Mouse (Mus musculus): ENCODE measurements around the gene Cyp4f14. TPM values are rescaled to one million over a fixed set of nuclear protein-coding genes. Genes with fewer than 3 reads are reported as not detected.
A peak's percentile ranks its signal among the peaks of the same experiment; 100 is the strongest.

Cyp4f14 gene
- 541 and 1,297 TPM in 2 replicates for polyA plus RNA-seq (2012; rRNA removed)

- 19% methylated on average over 2 of the region's 2 CpGs for WGBS
- DNase-seq (ENCODE audit: low read depth, low spot score): no peak
Measured at GRCm38 (mm10) chr17:32917131-32917530, at the start of gene Cyp4f14. Gene Cyp4f14, minus strand, starts transcription at chr17:32917342.

DNA sequence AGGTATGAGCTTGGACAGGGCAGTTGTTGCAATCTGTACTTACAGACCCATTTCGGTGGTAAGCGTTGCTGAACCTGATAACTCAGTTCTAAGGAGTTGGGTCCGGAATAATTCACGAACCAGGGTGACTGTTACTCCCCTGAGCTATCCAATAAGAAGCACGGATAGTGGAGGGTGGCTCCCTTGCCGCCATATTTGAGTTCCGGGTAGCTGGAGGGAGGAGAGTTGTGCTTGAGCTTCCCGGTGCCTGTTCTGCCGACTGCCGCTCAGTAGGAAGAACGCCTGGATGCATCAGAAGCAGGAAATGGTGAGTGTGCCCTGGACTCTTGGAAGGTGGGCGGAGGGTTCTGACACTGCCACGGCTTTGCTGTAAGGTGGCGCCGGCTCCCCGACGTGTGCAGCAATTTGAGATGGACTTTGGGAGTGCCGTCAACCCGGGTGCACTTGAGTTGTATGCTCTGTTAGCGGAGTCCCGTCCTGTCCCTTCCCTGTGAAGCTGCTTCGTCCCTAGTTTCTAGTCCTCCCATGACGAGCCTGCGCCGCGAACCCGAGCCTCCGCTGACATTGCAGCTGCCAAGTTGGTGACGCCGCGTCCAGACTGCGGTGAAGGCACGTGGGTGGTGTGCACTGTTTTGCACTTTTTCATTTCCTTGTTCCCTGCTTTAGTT, 48.6 kb upstream of the Cyp4f14 start, which contains the start of gene Zfp472:
TSS of gene Zfp472 (plus strand) at position 192 of the 668 bp plus-strand sequence.
- DNase-seq (ENCODE audit: low read depth, low spot score): peak; percentile 91
- under 1% methylated on average over 33 of the region's 33 CpGs for WGBS

GRCm38 (mm10) chr17:32965253-32965622, 48.1 kb upstream of the Cyp4f14 start:
- under 1% methylated on average over 14 of the region's 14 CpGs for WGBS
- no peak for DNase-seq (ENCODE audit: low read depth, low spot score)

DNA sequence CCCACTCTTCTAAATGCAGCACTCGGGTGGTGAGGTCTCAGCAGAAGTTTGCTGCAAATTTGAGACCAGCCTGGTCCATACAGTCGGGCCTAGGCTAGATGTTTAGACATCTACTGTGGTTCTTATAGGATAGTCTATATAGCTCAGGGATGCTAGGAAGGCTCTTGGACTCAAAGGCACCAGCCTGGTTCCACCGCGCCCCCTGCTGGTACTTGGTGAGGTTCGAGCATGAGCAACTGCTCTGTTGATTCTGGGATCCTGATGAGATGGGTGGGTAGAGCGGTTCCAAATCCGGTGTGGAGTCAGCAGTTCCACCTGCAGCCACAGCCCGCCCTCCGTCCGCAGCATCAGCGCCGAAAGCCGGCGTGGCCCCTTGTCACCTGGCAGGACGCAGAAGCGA, 34.3 kb upstream of the Cyp4f14 start:
- WGBS: 19% methylated on average over 16 of the region's 16 CpGs
- DNase-seq (ENCODE audit: low read depth, low spot score): peak; percentile 80

DNA sequence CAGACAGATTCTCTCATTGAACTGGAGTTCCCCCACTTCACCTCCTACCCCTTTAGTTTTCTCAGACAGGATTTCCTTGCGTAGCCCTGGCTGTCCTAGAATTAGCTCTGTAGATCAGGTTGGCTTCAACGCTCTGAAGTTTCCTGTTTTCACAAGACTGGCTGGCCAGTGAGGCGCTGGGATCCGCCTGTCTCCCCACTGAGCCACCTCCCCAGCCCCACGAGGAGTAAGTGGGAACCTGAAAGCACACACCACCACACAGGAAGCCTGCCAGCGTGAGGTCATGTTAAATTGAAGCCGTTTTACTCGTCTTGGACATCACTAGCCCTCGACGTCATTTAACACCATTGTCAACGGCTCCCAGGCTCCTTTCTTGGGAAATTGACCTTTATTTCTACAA, 33.9 kb upstream of the Cyp4f14 start:
- DNase-seq (ENCODE audit: low read depth, low spot score): no peak
- 73% methylated on average over 11 of the region's 11 CpGs for WGBS

- WGBS: 80% methylated on average over 3 of the region's 3 CpGs
- DNase-seq (ENCODE audit: low read depth, low spot score): no peak
Measured at GRCm38 (mm10) chr17:32950136-32950535, 33.0 kb upstream of the Cyp4f14 start.

DNA sequence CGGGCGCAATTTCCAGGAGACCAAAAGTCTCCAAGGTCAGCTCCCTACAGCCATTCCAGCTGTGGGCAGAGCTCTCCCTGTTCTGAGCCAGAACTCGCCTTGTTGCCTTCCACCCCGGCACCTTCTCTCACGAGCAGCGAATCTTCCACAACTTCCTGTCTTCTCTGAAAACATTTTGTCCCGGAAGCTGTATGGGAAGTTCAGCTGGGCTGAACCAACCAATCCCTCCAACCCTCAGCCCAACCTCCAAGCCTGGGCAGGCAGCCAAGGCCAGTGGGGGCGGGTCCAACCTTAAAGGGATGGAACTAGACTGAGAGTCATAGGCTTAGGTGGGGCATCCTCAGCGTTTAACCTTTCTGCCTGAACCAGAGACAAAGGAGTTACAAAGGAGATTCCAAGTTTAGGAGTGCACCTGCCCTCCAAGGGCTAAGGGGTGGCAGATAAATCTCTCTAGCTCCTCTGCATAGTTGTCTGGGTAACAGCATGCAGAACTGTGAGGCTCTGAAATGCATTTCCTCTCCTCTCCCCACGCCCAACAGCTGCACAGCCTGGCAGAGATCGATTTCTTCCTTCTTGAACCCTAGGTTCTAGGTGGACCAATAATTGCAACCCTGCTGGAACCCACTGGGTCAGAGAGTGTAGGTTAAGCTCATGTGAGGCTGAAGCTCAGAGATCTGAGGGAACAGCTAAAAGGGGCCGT, 30.2 kb upstream of the Cyp4f14 start, which contains the start of gene Cyp4f13:
TSS of gene Cyp4f13 (minus strand) at position 188 of the 700 bp plus-strand sequence.
- 2% methylated on average over 12 of the region's 12 CpGs for WGBS

DNA sequence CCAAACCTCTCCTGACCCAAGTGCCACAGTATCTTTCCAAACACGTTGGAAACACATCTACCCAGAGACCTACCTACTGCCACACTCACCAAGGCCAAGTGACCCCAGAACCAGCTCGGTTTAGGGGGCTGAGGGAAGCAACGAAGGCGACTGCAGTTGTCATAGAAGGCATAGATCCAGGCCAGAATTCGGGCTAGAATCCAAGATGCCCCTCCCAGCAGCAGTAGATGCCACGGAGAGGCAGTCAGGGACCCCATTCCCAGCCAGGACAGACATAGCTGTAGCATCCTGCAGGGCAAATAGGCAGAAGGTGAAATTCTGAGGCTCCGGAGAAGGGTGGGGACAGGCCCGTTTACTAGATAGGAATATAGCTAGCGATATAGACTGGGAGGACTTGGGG, 29.6 kb upstream of the Cyp4f14 start:
- WGBS: 15% methylated on average over 9 of the region's 9 CpGs
- no peak for DNase-seq (ENCODE audit: low read depth, low spot score)

More for the DNA sequence above, 30.2 kb upstream of the Cyp4f14 start, which contains the start of gene Cyp4f13:
- DNase-seq (ENCODE audit: low read depth, low spot score): peak; percentile 99

DNA sequence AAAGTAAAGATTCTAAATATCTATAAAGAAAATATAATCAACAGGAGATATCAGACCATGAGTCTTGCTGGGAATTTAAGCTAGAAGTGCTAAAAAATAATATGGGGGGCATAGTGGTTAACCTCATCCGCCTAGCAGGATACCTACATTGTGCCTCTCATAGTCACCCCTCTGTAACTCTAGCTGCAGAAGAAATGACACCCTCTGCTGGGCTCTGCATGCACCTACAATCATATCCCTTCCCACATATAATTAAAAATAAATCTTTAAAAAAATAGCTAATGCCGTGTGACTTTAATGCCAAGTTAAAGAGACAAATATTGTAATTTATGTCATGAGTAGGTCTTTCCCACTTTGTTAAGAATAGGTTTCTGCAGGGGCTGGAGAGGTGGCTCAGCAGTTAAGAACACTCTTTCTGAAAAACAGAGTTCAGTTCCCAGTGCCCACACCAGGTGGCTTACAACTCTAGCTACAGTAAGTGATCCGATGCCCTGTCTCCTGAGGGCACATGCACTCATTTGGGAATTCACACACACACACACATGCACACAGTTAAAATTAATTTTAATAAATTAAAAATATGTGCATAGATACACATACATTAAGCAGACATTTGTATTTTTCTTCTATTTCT, 27.4 kb upstream of the Cyp4f14 start:
- DNase-seq (ENCODE audit: low read depth, low spot score): no peak

DNA sequence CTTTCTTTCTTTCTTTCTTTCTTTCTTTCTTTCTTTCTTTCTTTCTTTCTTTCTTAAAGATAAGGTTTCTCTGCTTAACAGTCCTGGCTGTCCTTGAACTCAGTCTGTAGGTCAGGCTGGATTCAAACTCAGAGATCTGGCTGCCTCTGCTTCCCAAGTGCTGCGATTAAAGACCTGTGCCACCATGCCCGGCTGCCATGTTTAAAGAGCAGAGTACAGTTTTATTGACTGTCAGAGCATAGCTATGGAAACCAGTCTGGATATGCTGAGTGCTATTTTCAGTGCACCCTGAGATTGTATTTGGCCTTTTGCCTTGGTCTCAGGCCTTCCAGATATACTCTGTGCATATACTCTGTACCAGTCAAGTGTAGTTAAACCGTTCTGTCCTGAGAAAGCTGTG, 26.5 kb upstream of the Cyp4f14 start:
- 90% methylated on average over 3 of the region's 3 CpGs for WGBS
- no peak for DNase-seq (ENCODE audit: low read depth, low spot score)

More for the DNA sequence above, 27.4 kb upstream of the Cyp4f14 start:
- 51% methylated on average over 3 of the region's 3 CpGs for WGBS

- WGBS: 73% methylated on average over 4 of the region's 4 CpGs
Measured at GRCm38 (mm10) chr17:32939831-32940230, 22.7 kb upstream of the Cyp4f14 start.

GRCm38 (mm10) chr17:32927803-32928202, 10.7 kb upstream of the Cyp4f14 start:
- WGBS: 33% methylated on average over 5 of the region's 5 CpGs
- DNase-seq (ENCODE audit: low read depth, low spot score): peak; percentile 76

More at GRCm38 (mm10) chr17:32939831-32940230, 22.7 kb upstream of the Cyp4f14 start:
- no peak for DNase-seq (ENCODE audit: low read depth, low spot score)

DNA sequence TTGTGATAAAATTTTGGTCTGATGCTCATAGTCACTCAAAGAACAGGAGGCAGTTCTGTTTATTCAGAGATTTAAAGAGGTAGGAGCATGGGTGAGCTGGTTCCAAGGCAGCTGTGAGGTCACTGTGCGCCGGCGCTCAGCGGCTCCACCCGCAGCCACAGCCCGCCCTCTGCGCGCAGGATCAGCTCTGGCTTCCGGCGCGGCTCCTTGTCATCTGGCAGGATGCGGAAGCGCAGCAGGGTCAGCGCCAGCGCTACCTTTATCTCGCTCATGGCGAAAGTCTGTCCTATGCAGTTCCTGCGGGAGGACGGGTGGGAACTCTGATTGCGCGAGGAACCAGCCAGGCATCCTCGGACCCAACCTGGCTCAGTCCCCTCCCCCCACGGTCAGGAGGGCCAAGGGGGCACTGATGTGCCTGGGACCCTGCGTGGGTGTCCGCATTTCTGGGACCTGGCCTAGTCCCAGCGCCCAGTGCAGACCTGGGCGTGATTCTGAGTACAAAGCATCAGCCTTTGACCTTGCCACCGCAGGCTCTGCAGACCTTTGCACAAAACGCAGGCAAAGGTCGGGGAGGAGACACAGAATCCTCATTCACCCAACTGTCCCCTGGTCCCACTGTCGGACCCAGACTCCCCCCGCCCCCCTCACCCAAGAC, 7.6 kb upstream of the Cyp4f14 start:
- 9% methylated on average over 32 of the region's 32 CpGs for WGBS
- no peak for DNase-seq (ENCODE audit: low read depth, low spot score)

GRCm38 (mm10) chr17:32923681-32924080, 6.5 kb upstream of the Cyp4f14 start:
- DNase-seq (ENCODE audit: low read depth, low spot score): no peak
- WGBS: 81% methylated on average over 1 of the region's 1 CpGs

DNA sequence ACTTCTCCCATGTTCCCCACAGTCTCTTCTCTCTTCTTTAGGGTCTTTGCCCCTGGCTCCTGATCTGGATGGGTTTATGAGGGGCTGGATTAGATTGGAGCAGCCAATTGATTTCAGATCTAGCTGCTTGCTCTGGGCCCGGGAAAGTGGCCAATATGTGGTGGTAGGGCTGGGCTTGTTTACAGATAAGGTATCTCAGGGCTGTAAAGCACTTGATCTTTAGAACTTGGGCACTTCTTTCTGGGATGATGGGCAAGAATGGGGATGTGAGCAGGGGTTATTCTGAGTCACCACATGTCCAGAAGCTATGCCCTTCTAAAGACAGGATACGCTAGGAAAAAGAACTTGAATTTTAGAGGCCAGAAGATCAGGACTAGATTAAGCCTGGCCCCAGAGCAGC, 2.0 kb upstream of the Cyp4f14 start:
- 11% methylated on average over 2 of the region's 2 CpGs for WGBS
- DNase-seq (ENCODE audit: low read depth, low spot score): peak; percentile 75

- DNase-seq (ENCODE audit: low read depth, low spot score): no peak
- WGBS: 34% methylated on average over 1 of the region's 1 CpGs
Measured at GRCm38 (mm10) chr17:32916075-32916474, 1.1 kb downstream of the Cyp4f14 start.

DNA sequence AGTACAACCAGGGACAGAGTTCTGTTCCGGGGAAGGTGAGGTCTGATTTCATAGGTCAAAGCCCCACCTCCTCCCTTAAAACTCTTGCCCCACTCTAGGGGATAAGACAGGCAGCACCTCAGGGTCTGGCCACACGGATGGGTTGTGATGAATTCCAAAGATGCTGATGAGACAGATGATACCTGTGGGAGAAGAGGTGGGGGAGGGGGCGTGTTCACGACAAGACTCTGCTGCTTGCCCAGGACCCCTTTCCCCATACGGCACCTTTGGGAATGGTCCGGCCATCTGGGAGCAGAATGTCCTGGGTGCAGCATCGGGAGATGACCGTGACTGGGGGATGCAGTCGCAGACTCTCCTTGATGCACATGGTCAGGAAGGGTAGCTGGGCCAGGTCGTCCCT, 11.0 kb downstream of the Cyp4f14 start:
- no peak for DNase-seq (ENCODE audit: low read depth, low spot score)
- 83% methylated on average over 10 of the region's 10 CpGs for WGBS

DNA sequence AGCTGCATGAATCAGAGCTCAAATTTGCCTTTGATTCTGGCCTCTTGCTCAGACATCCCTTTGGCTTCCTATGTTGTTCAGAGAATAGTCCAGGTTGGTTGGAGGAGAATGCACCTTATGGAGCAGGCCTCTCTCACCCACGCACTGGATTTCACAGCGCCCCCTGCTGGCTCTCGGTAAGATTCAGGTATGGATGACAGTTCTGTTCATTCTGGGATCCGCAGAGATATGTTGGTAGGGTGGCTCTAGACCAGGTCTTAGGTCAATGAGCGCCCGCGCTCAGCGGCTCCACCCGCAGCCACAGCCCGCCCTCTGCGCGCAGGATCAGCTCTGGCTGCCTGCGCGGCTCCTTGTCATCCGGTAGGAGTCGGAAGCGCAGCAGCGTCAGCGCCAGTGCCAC, 11.9 kb downstream of the Cyp4f14 start:
- WGBS: 13% methylated on average over 19 of the region's 19 CpGs
- DNase-seq (ENCODE audit: low read depth, low spot score): no peak

DNA sequence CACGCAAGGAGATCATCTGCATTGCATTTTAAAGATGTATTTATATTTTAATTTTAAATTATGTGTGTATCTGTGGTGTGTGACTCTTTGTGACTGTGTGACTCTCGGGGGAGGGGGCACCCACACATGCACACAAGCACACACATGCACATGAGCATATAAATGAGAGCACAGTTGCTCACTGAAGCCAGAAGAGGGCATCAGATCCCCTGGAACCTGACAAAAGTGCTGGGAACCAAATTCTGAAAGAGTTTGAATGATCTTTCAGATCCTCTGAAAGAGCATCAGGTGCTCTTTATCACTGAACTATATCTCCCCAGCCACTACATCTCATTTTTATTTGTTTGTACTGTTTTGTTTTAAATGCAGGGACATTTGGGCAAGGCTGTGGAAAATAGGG, 12.7 kb downstream of the Cyp4f14 start:
- no peak for DNase-seq (ENCODE audit: low read depth, low spot score)
- 48% methylated on average over 2 of the region's 2 CpGs for WGBS

All from large intestine, adult 2 months (tissue).